Mouse (Mus musculus): ENCODE measurements around the gene Lamb1.

DNA sequence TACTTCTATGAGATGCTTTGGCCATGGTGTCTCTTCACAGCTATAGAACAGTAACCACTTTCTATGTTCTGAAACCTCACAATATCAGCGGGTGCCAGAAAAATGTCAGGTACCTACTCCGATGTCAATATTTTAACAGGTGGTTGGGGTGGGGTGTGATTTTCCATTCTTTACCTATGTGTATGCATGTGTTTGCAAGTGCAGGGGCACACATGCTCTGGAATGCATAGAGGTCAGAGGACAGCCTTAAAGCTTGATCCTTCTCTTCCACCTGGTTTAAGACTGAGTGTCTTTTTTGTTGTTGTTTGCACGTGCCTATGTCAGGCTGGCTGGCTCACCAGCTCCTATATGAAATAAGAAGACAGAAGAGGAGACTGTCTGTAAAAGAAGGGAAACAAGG lies 37.9 kb upstream of the Lamb1 start:
- no peak for TF ChIP-seq CTCF (IDR thresholded peaks at IDR 0.05; ENCODE audit: low read depth, low read length)
- TF ChIP-seq POLR2A (IDR thresholded peaks at IDR 0.05; ENCODE audit: insufficient read depth, low read length) = no peak
- TF ChIP-seq EP300 (IDR thresholded peaks at IDR 0.05; ENCODE audit: insufficient read depth, low read depth, low read length) = no peak
